In the genomic region with DNA sequence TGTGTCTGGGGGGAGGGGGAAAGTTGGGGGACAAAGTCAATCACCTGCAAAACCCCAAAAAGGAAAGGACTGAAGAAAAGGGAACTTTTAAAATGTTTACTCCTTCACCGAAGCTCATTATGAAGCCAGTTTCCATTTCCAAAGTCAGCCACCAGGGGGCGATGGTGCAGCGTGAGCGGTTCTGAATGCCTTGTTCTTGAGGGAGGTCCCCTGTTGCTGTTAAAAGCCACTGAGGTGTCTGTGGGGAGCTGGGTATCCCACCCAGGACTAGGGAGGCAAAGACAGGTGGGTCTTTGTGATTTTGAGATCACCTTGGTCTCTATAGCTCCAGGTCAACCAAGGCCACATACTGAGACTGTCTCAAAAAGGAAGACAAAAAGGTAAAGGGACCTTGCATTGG, we compare ENCODE assay signal across 9 mouse cellular contexts. TPM values are rescaled to one million over a fixed set of nuclear protein-coding genes. Genes with fewer than 3 reads are reported as not detected.
DNase-seq lines count a peak whose midpoint lies in the region; ATAC-seq and TF ChIP-seq lines count a peak whose summit lies in the region.
"Had no signal": no experiment of that assay in that cellular context is flagged by ENCODE, and none has a peak within 500 bp of the region (broad histone marks: within the 10 kb centered on the region; RNA-seq: fewer than 3 reads in every experiment).

No protein-coding gene starts in this region.

- no peak for TF ChIP-seq POLR2A in heart, adult 2 months (IDR thresholded peaks at IDR 0.05; ENCODE audit: insufficient read depth, low read depth, low read length)
- no peak for TF ChIP-seq POLR2A in embryonic fibroblast, embryonic 13.5 days (IDR thresholded peaks at IDR 0.05; ENCODE audit: low read depth, low read length)

- 8% methylated on average over 4 of the region's 4 CpGs for WGBS in heart, adult 2 months
- WGBS in heart, embryonic 11.5 days (ENCODE audit: insufficient replicate concordance): 11% methylated on average over 4 of the region's 4 CpGs
- 9% methylated on average over 4 of the region's 4 CpGs for WGBS in hindbrain, embryonic 13.5 days

- H3K4me1 ChIP-seq in heart, adult 2 months (ENCODE audit: control insufficient read depth, insufficient read depth, low read length): no peaks in the 10 kb centered on the region
- peaks cover 2% of the 10 kb centered on the region for H3K4me1 ChIP-seq in heart, embryonic 11.5 days (ENCODE audit: control insufficient read depth, insufficient read depth, low read length)
- peaks cover 2% of the 10 kb centered on the region; the same call in 1 of the 2 replicates for H3K4me1 ChIP-seq in embryonic fibroblast, embryonic 13.5 days (ENCODE audit: control insufficient read depth, insufficient read depth, low read length)
- peaks cover 5% of the 10 kb centered on the region for H3K4me1 ChIP-seq in hindbrain, embryonic 13.5 days (replicated peaks)

- intact Hi-C loops in heart, adult 2 months (cut with DNase I): loop anchor here (1.0 kb wide), 2 partner anchors 116 to 156 kb away; no protein-coding TSS in a partner anchor

- TF ChIP-seq EP300 in heart, adult 2 months (IDR thresholded peaks at IDR 0.05; ENCODE audit: insufficient read depth, low read depth, low read length): 0 out of 2 replicates have a peak, but pooled peaks have one; percentile 65

- no peak for ATAC-seq in heart, embryonic 11.5 days (replicated peaks; ENCODE audit: insufficient number of reproducible peaks, low FRiP score, low TSS enrichment)
- ATAC-seq in hindbrain, embryonic 13.5 days (ENCODE audit: low FRiP score): 0 out of 2 replicates have a peak, but pooled peaks have one; percentile 54
- peak; percentile 69 for ATAC-seq in megakaryocyte-erythroid progenitor cell, adult 5-6 weeks (replicated peaks; ENCODE audit: low FRiP score, low TSS enrichment, poor library complexity, severe bottlenecking)

- no peak overlapping the region for H3K9ac ChIP-seq in heart, adult 2 months (ENCODE audit: low read depth, low read length)
- no peak overlapping the region for H3K9ac ChIP-seq in heart, embryonic 11.5 days (ENCODE audit: low read depth, low read length)
- H3K9ac ChIP-seq in hindbrain, embryonic 13.5 days: no peak overlapping the region
- H3K9ac ChIP-seq: embryonic facial prominence, embryonic 12.5 days had no signal

- no peak overlapping the region for H3K27ac ChIP-seq in heart, adult 2 months
- no peak overlapping the region for H3K27ac ChIP-seq in heart, embryonic 11.5 days (ENCODE audit: low read depth, low read length)
- H3K27ac ChIP-seq in embryonic fibroblast, embryonic 13.5 days (ENCODE audit: insufficient read depth, low read length): no peak overlapping the region
- no peak overlapping the region for H3K27ac ChIP-seq in hindbrain, embryonic 13.5 days
- H3K27ac ChIP-seq: embryonic facial prominence, embryonic 12.5 days had no signal

- TF ChIP-seq CTCF in heart, adult 2 months (IDR thresholded peaks at IDR 0.05): peak; percentile 92
- peak; percentile 87; the same call in 1 of the 2 replicates for TF ChIP-seq CTCF in embryonic fibroblast, embryonic 13.5 days (IDR thresholded peaks at IDR 0.05; ENCODE audit: borderline replicate concordance, insufficient read depth, low read length)

- no peaks in the 10 kb centered on the region for H3K36me3 ChIP-seq in heart, adult 2 months (ENCODE audit: control insufficient read depth, insufficient read depth, low read length)
- H3K36me3 ChIP-seq in heart, embryonic 11.5 days (ENCODE audit: control insufficient read depth, insufficient read depth, low read length): peaks cover 11% of the 10 kb centered on the region; the same call in 1 of the 2 replicates
- peaks cover 39% of the 10 kb centered on the region for H3K36me3 ChIP-seq in hindbrain, embryonic 13.5 days

- no peak overlapping the region for H3K4me2 ChIP-seq in heart, embryonic 11.5 days
- no peak overlapping the region for H3K4me2 ChIP-seq in hindbrain, embryonic 13.5 days
- H3K4me2 ChIP-seq: embryonic facial prominence, embryonic 12.5 days had no signal

- no peaks in the 10 kb centered on the region for H3K27me3 ChIP-seq in heart, adult 2 months (ENCODE audit: control insufficient read depth, insufficient read depth, low read length)
- H3K27me3 ChIP-seq in heart, embryonic 11.5 days (ENCODE audit: control insufficient read depth, insufficient read depth, low read length): no peaks in the 10 kb centered on the region
- no peaks in the 10 kb centered on the region for H3K27me3 ChIP-seq in hindbrain, embryonic 13.5 days
- H3K27me3 ChIP-seq: embryonic facial prominence, embryonic 12.5 days had no signal

- H3K9me3 ChIP-seq in heart, embryonic 11.5 days (replicated peaks; ENCODE audit: control insufficient read depth, low read length): no peaks in the 10 kb centered on the region
- H3K9me3 ChIP-seq in hindbrain, embryonic 13.5 days: no peaks in the 10 kb centered on the region
- H3K9me3 ChIP-seq: embryonic facial prominence, embryonic 12.5 days had no signal

- no peak overlapping the region for H3K4me3 ChIP-seq in heart, adult 2 months
- no peak overlapping the region for H3K4me3 ChIP-seq in heart, embryonic 11.5 days (ENCODE audit: low read depth, low read length)
- no peak overlapping the region for H3K4me3 ChIP-seq in embryonic fibroblast, embryonic 13.5 days (ENCODE audit: insufficient read depth, low read length)
- H3K4me3 ChIP-seq in hindbrain, embryonic 13.5 days: no peak overlapping the region
- H3K4me3 ChIP-seq: embryonic facial prominence, embryonic 12.5 days had no signal

- DNase-seq in heart, adult 2 months: peak; percentile 60 to 85
- peak; percentile 60 to 70 for DNase-seq in adrenal gland, postnatal 4 days (ENCODE audit: low spot score in 2 of 2)
- DNase-seq in left cerebral cortex, adult 11 months (ENCODE audit: low spot score): peak; percentile 29
- DNase-seq in spleen, postnatal 10 days (ENCODE audit: low spot score in 2 of 2): peak; percentile 82 to 90

- no peaks in the 10 kb centered on the region for H3K79me2 ChIP-seq in heart, adult 2 months (replicated peaks; ENCODE audit: control insufficient read depth, insufficient read depth, low read length)

RNA-seq across cellular contexts. Expression of gene Cdca8, which starts 3.9 kb away (rescaled TPM):
- under 1 TPM; 0.52 to 0.59 TPM for total RNA-seq in heart, adult 2 months (2021)
- 0.35 and 0.57 TPM in 2 replicates for polyA plus RNA-seq in heart, adult 2 months (2012; rRNA removed)
- 131 and 136 TPM in 2 replicates for polyA plus RNA-seq in heart, embryonic 11.5 days (2014; fragmentation: Nextera tagmentation; extraction: Ambion mirVana)
- 10 to 100 TPM; 25.6 to 31.5 TPM for total RNA-seq in adrenal gland, postnatal 4 days (2021)
- 35.8 and 47.9 TPM in 2 replicates for polyA plus RNA-seq in embryonic fibroblast, embryonic 13.5 days (2011; ENCODE audit: insufficient read length, low read depth, missing spikeins)
- 37.2 and 44.6 TPM in 2 replicates for polyA plus RNA-seq in hindbrain, embryonic 13.5 days (2015; fragmentation: Nextera tagmentation; extraction: Ambion mirVana)
- 84.8 and 93.5 TPM in 2 replicates for total RNA-seq in megakaryocyte-erythroid progenitor cell, adult 5-6 weeks (2014; fragmentation: Nextera tagmentation)
- 121 and 127 TPM in 2 replicates for total RNA-seq in megakaryocyte-erythroid progenitor cell, adult 5-6 weeks (2017)

RNA-seq across cellular contexts. Expression of gene 9930104L06Rik, which starts 6.2 kb away (rescaled TPM):
- total RNA-seq in heart, adult 2 months (2021): 1 to 10 TPM; 6.1 to 8.4 TPM
- 5.9 and 7.5 TPM in 2 replicates for polyA plus RNA-seq in heart, adult 2 months (2012; rRNA removed)
- 3.2 and 5.4 TPM in 2 replicates for polyA plus RNA-seq in heart, embryonic 11.5 days (2014; fragmentation: Nextera tagmentation; extraction: Ambion mirVana)
- total RNA-seq in adrenal gland, postnatal 4 days (2021): 10 to 100 TPM; 17.8 to 23.3 TPM
- polyA plus RNA-seq in embryonic fibroblast, embryonic 13.5 days (2011; ENCODE audit: insufficient read length, low read depth, missing spikeins): 12.7 and 17.7 TPM in 2 replicates
- polyA plus RNA-seq in hindbrain, embryonic 13.5 days (2015; fragmentation: Nextera tagmentation; extraction: Ambion mirVana): 13.1 and 15.9 TPM in 2 replicates
- total RNA-seq in megakaryocyte-erythroid progenitor cell, adult 5-6 weeks (2014; fragmentation: Nextera tagmentation): 15.7 and 24.8 TPM in 2 replicates
- total RNA-seq in megakaryocyte-erythroid progenitor cell, adult 5-6 weeks (2017): 10.1 and 19.5 TPM in 2 replicates

RNA-seq across cellular contexts. Expression of gene Rspo1, which starts 43.2 kb away (rescaled TPM):
- 1 to 10 TPM; 2.7 to 4.4 TPM for total RNA-seq in heart, adult 2 months (2021)
- polyA plus RNA-seq in heart, adult 2 months (2012; rRNA removed): 3.9 and 4.0 TPM in 2 replicates
- polyA plus RNA-seq in heart, embryonic 11.5 days (2014; fragmentation: Nextera tagmentation; extraction: Ambion mirVana): 6.9 and 10.4 TPM in 2 replicates
- total RNA-seq in adrenal gland, postnatal 4 days (2021): 1 to 10 TPM; 6.7 to 9.7 TPM
- polyA plus RNA-seq in embryonic fibroblast, embryonic 13.5 days (2011; ENCODE audit: insufficient read length, low read depth, missing spikeins): 0.45 and 0.84 TPM in 2 replicates
- 2.5 and 4.1 TPM in 2 replicates for polyA plus RNA-seq in hindbrain, embryonic 13.5 days (2015; fragmentation: Nextera tagmentation; extraction: Ambion mirVana)
- total RNA-seq in megakaryocyte-erythroid progenitor cell, adult 5-6 weeks (2014; fragmentation: Nextera tagmentation): not detected in 2 replicates
- not detected in 2 replicates for total RNA-seq in megakaryocyte-erythroid progenitor cell, adult 5-6 weeks (2017)

Comparison
In these comparisons a context has a peak if more than half of its experiments do, and no peak if none do; other contexts are left out.
1. RNA of gene Cdca8, which starts 3.9 kb away (polyA plus RNA-seq): 131 to 136 TPM in heart, embryonic 11.5 days, 35.8 to 47.9 TPM in embryonic fibroblast, embryonic 13.5 days and 37.2 to 44.6 TPM in hindbrain, embryonic 13.5 days; 0.35 to 0.57 TPM in heart, adult 2 months; every median in the first group is over 10 times any median in the second.
2. DNase-seq: peak in every context shown above with its lines; median percentile 86 in spleen, postnatal 10 days; 72 in heart, adult 2 months; 65 in adrenal gland, postnatal 4 days; 29 in left cerebral cortex, adult 11 months.